Mouse (Mus musculus) liver, adult (tissue): ENCODE measurements around the gene Nos2.

Experiments used
- GATA4 ChIP-seq: IDR thresholded peaks from 2 replicates; pipeline ENCODE4 v1.6.1; 2014; ENCODE audit warnings: mild to moderate bottlenecking, low read length; ENCODE audit not compliant: insufficient replicate concordance

Nos2 gene

GRCm38 (mm10) chr11:78934307-78934706 is 13.7 kb downstream of the Nos2 start:
- no peak for TF ChIP-seq GATA4

DNA sequence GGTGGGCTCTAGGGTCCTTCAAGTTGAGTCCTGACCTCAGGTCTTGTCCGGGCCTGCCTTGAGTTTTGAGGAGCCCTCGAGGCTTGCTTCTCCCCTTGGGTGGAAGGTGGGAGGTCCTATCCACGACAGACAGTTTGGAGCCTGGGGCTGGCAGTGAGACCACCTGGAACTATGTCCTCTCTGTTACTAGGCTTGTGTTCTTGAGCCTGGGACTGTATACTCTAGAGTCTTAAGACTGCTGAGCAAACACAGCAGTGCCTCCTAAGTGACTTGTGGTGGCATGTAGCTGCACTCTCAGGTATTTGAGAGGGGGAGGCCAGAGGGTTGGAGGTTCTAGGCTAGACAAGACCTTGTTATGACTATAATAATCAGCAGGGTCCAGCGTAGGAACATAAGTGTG is 14.1 kb downstream of the Nos2 start:
- TF ChIP-seq GATA4 = no peak

- TF ChIP-seq GATA4 = no peak
These were observed 14.6 kb downstream of the Nos2 start for GRCm38 (mm10) chr11:78935178-78935577.

DNA sequence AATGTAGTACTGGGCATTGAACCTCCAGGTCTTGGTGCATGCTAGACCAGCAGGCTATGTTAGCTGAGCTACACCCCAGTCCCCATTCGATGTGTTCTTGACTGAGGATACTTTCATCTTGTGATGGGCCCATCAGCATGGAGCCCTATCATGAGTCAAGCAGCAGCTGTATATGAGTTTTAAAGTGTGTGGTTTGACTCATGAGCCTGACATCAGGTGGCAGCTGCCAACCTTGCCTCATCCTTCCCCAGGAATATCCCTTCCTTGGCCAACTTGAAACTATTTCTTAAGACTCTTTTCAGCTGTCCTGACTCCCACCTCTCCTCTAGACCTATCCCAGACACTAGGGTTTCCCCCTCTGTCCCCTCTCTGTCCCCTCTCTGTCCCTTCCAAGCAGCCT is 22.5 kb downstream of the Nos2 start:
- TF ChIP-seq GATA4 = no peak

GRCm38 (mm10) chr11:78950365-78950764 is 29.8 kb downstream of the Nos2 start:
- TF ChIP-seq GATA4 = no peak

DNA sequence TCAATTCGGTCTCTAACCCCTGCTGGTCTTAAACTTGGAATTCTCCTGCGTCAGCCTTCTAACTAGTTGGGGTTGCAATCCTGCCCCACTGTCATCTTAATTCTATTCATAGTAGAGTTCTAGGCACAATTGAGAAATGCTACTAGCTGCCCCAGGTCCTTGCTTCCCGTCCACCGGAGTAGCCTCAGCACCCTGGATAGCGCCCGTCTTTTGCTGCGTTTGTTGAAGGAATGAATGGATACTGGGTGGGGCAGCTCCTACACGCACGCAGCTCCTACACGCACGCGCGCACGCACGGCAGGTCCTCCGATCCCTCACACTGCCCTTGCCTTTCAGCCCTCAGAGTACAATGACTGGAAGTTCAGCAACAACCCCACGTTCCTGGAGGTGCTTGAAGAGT is 31.9 kb downstream of the Nos2 start:
- TF ChIP-seq GATA4 = no peak

- no peak for TF ChIP-seq GATA4
These were observed 35.7 kb downstream of the Nos2 start for GRCm38 (mm10) chr11:78956260-78956659.

DNA sequence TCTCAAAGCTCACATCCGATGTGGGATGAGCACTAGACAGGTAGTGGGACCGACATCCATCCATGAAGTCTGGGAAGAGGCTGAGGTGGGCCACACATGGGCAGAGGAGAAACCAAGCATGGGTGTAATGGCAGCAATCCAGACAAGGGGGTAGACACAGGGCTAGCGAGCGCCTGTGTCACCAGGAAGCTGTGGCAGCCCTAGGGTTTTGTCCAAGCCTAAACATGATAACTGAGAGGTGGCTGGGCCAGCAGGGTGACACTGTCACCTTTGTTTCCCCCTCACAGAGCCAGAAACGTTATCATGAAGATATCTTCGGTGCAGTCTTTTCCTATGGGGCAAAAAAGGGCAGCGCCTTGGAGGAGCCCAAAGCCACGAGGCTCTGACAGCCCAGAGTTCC is 38.8 kb downstream of the Nos2 start:
- TF ChIP-seq GATA4 = no peak

DNA sequence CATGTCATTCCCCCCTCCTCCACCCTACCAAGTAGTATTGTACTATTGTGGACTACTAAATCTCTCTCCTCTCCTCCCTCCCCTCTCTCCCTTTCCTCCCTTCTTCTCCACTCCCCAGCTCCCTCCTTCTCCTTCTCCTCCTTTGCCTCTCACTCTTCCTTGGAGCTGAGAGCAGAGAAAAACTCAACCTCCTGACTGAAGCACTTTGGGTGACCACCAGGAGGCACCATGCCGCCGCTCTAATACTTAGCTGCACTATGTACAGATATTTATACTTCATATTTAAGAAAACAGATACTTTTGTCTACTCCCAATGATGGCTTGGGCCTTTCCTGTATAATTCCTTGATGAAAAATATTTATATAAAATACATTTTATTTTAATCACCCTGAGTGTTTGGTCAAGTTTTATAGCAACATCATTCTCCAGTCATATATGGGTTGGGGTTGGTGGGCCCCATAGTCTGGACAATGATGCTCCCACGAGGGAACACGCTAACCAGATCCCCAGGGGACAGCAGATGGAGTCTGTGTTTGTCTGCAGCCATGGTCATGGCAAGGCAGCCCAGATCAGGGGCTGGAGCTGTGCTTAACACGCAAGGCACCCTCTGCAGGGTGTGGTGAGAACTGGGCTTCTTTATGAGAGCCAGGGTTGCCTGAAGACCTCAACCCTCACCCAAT is 39.4 kb downstream of the Nos2 start:
- TF ChIP-seq GATA4 = no peak

- no peak for TF ChIP-seq GATA4
These were observed 40.6 kb downstream of the Nos2 start for GRCm38 (mm10) chr11:78961221-78961620.

DNA sequence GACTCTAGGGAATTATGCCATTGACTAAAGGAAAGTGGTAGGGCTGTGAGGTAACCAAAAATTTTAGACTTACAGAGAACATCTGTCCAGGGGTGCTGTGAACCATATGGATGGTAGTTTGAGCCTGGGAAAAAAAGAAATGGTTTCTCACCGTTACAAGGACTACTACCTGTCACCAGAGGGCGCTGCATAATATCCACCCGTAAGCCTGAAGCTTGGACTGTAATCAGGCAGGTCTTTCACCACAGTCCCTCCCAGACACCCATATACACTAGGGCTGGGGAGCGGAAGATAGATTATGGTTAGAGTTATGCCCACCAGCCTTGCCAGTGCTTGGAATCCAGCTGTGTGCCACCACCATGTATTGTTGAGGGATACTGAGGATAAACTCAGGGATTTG is 46.8 kb downstream of the Nos2 start:
- TF ChIP-seq GATA4 = no peak

DNA sequence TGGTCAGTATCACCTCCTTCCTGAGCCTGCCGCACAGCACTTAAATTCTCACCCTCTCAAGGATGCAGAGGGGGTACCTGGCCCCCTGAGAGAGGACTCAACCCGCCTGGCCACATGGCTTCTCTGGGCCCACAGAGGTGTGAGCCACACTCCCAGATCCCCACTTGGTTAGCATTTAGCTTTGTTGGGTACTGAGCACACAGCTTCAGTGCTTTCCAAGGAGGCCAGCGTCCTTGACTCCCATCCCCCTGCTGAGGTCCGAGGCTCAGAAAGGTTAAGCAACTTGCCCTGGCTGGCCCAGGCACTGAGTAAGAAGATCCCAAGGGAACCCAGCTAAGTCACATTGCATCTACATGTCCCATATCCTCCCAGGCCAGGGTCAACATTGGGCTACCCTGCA is 47.5 kb downstream of the Nos2 start:
- TF ChIP-seq GATA4 = no peak

- no peak for TF ChIP-seq GATA4
These were observed 50.5 kb downstream of the Nos2 start for GRCm38 (mm10) chr11:78971096-78971495.

GRCm38 (mm10) chr11:78971746-78972145 is 51.2 kb downstream of the Nos2 start:
- no peak for TF ChIP-seq GATA4

- TF ChIP-seq GATA4 = no peak
These were observed 51.7 kb downstream of the Nos2 start for GRCm38 (mm10) chr11:78972328-78972727.

DNA sequence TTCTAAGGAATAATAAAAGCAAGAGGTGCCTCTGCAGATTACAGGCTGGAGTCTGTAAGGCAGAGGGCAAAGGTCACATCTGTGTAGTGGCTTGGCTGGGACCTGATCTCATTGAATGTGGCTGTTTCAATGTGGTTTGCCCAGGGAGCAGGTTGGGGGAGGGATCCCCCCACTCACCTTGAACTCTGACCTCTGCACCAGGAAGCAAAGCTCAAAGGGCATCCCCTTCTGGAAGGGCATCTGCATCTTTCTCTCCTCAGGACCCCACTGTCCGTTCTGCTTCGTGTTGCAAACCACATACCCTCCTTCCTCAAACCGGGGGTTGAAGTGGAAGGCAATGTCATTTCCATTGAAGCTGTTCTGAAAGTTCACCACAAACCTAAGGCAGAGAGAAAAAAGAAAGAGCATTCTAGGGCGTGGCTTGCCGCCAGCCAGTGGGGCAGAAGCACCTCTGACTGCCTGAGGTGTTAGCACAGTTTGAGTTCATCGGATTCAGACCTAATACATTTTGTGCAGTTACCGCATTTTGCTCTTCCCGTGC is 52.3 kb downstream of the Nos2 start:
- TF ChIP-seq GATA4 = no peak
